Mouse (Mus musculus): ENCODE measurements at regions not wholly inside any gene's neighbourhood (a gene's known extent, or its start where the extent isn't known, plus 50 kb on each side); places are given as distances from the start of the nearest gene placed in this dataset.

DNA sequence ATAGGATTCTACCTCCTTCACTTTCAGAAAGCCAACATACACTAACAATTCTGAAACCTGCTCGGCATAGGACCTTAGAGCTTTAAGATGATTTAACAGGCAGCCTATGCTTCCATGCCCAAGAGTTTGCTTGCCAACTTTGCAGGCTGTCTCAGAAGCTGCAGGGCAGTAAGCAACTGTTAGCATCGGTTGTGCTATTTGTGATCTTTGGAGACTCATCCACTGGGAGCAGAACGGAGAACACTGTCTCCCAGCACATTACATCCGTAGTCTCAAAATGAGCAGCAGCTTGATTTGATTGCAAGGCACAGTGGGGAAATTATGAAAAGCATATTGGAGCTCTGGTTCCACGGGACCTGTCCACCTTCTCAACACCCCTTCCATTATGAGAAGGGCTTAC, 108.5 kb upstream of the Pter start:
- TF ChIP-seq CTCF (IDR thresholded peaks at IDR 0.05) (no peak), EP300 (IDR thresholded peaks at IDR 0.05) (no peak)
